Mouse (Mus musculus): ENCODE measurements around the gene Slc24a2.

Gene Slc24a2

GRCm38 (mm10) chr4:87041412-87041997 is 188.8 kb downstream of the Slc24a2 start:
- DNase-seq (ENCODE audit: low read depth): no peak

GRCm38 (mm10) chr4:87037592-87037991 is 192.7 kb downstream of the Slc24a2 start:
- DNase-seq (ENCODE audit: low read depth): no peak

- no peak for DNase-seq (ENCODE audit: low read depth)
These were observed 193.8 kb downstream of the Slc24a2 start for GRCm38 (mm10) chr4:87036507-87036906.

- DNase-seq (ENCODE audit: low read depth): no peak
These were observed 194.6 kb downstream of the Slc24a2 start for GRCm38 (mm10) chr4:87035701-87036100.

- DNase-seq (ENCODE audit: low read depth): no peak
These were observed 197.6 kb downstream of the Slc24a2 start for GRCm38 (mm10) chr4:87032632-87033031.

- DNase-seq (ENCODE audit: low read depth): no peak
These were observed 199.2 kb downstream of the Slc24a2 start for GRCm38 (mm10) chr4:87031076-87031475.

- DNase-seq (ENCODE audit: low read depth): no peak
These were observed 203.7 kb downstream of the Slc24a2 start for GRCm38 (mm10) chr4:87026311-87027151.

GRCm38 (mm10) chr4:87024556-87024955 is 205.7 kb downstream of the Slc24a2 start:
- DNase-seq (ENCODE audit: low read depth): no peak

GRCm38 (mm10) chr4:87021542-87021941 is 208.7 kb downstream of the Slc24a2 start:
- DNase-seq (ENCODE audit: low read depth): no peak

GRCm38 (mm10) chr4:87019486-87020105 is 210.7 kb downstream of the Slc24a2 start:
- DNase-seq (ENCODE audit: low read depth): no peak

- no peak for DNase-seq (ENCODE audit: low read depth)
These were observed 211.9 kb downstream of the Slc24a2 start for GRCm38 (mm10) chr4:87018073-87018997.

GRCm38 (mm10) chr4:87017464-87017863 is 212.8 kb downstream of the Slc24a2 start:
- DNase-seq (ENCODE audit: low read depth): no peak

GRCm38 (mm10) chr4:87015746-87016145 is 214.5 kb downstream of the Slc24a2 start:
- no peak for DNase-seq (ENCODE audit: low read depth)

GRCm38 (mm10) chr4:87013721-87014620 is 216.3 kb downstream of the Slc24a2 start:
- no peak for DNase-seq (ENCODE audit: low read depth)

- DNase-seq (ENCODE audit: low read depth): no peak
These were observed 237.8 kb downstream of the Slc24a2 start for GRCm38 (mm10) chr4:86992470-86992869.

GRCm38 (mm10) chr4:86989301-86989700 is 241.0 kb downstream of the Slc24a2 start:
- DNase-seq (ENCODE audit: low read depth): no peak

- DNase-seq (ENCODE audit: low read depth): no peak
These were observed 242.4 kb downstream of the Slc24a2 start for GRCm38 (mm10) chr4:86987846-86988245.

GRCm38 (mm10) chr4:86977272-86977671 is 253.0 kb downstream of the Slc24a2 start:
- DNase-seq (ENCODE audit: low read depth): no peak

GRCm38 (mm10) chr4:86957576-86958411 is 272.5 kb downstream of the Slc24a2 start:
- peak; percentile 19 for DNase-seq (ENCODE audit: low read depth)

- DNase-seq (ENCODE audit: low read depth): no peak
These were observed 274.8 kb downstream of the Slc24a2 start for GRCm38 (mm10) chr4:86955448-86955847.
